Mouse (Mus musculus): ENCODE results near the gene Cd200r3.

Gene Cd200r3

GRCm38 (mm10) chr16:44988667-44989357, 45.3 kb downstream of the Cd200r3 start:
- no peak for DNase-seq (ENCODE audit: low spot score in 2 of 2)

- DNase-seq (ENCODE audit: low spot score in 2 of 2) = no peak
These were observed 50.0 kb downstream of the Cd200r3 start for GRCm38 (mm10) chr16:44993319-44994019.

- no peak for DNase-seq (ENCODE audit: low spot score in 2 of 2)
These were observed 50.9 kb downstream of the Cd200r3 start for GRCm38 (mm10) chr16:44994206-44994953.

- DNase-seq (ENCODE audit: low spot score in 2 of 2) = no peak
These were observed 51.6 kb downstream of the Cd200r3 start for GRCm38 (mm10) chr16:44995111-44995510.

DNA sequence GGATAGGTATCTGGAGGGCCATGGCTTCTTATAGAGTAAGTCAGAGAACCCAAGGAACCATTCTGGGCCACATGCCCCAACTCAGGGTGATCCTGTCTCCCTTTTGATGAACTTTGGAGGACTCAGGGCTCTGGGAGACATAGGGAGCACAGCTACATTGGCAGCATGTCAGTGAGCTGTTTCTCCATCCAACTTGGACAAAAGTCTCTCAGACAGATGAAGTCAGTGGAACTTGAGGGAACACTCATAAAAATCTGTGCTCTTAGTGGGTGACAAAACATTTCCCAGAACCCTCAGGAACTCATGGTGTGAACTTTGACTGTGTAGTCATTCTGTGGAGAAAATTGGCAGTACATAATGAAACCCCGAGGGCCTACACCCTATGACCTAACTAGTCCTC, 53.2 kb downstream of the Cd200r3 start:
- DNase-seq (ENCODE audit: low spot score in 2 of 2) = no peak

DNA sequence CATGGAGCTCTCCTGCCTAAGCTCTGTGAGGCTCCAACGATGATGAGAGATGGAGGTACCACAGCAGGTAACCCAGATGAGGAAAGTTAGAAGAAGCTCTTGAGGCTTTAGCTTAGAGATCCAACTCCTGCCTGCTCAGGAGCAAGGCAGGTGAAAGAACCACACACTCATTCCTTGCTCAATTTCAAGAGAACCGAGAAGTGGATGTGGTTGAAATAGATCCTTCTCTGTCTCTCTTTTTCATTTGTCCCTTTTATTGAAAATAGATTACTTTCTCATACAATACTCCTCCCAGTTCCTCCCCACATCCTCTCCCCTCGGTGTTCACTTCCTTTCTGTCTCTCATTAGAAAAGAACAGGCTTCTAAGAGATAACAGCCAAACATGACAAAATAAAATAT, 56.1 kb downstream of the Cd200r3 start:
- no peak for DNase-seq (ENCODE audit: low spot score in 2 of 2)

GRCm38 (mm10) chr16:45004443-45004842, 61.0 kb downstream of the Cd200r3 start:
- DNase-seq (ENCODE audit: low spot score in 2 of 2) = no peak

DNA sequence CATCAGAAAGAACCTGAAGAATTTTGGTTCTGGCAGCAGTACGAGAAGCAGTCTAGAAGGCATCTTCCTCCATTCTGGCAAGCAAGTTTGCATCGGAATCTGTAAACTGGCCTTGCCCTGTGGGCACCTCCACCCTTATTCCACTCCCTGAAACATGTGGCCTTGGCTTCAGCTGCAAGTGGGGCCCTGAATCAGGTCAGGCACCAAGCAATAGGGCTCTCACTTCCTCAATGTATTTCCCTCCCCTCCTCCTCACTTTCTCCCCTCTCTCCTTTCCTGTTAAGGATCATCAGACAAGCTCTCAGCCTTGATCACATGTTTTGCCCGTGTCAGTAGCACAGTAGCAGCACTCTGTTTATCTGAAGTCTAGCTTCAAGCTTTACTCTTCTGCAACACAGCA, 61.8 kb downstream of the Cd200r3 start:
- no peak for DNase-seq (ENCODE audit: low spot score in 2 of 2)

DNA sequence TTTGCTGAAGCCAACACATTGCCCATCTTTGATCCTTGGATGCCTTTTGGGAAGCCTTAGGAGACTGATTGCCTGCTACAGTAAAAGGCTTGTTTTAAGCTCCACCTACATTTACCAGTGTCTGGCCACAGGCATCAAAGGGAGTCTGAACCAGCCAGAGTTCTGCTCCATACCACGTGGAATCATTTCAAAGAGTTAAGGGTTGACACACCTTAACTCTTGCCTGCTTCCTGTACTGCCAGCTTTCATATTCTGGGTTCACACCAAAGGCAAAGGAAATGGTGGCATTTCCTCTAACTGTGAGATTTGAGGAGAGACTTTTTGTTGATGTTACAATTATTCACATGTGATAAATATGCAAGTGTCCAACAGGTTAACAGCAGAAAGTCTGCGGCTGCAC, 63.5 kb downstream of the Cd200r3 start:
- no peak for DNase-seq (ENCODE audit: low spot score in 2 of 2)

GRCm38 (mm10) chr16:45007807-45008206, 64.3 kb downstream of the Cd200r3 start:
- no peak for DNase-seq (ENCODE audit: low spot score in 2 of 2)

DNA sequence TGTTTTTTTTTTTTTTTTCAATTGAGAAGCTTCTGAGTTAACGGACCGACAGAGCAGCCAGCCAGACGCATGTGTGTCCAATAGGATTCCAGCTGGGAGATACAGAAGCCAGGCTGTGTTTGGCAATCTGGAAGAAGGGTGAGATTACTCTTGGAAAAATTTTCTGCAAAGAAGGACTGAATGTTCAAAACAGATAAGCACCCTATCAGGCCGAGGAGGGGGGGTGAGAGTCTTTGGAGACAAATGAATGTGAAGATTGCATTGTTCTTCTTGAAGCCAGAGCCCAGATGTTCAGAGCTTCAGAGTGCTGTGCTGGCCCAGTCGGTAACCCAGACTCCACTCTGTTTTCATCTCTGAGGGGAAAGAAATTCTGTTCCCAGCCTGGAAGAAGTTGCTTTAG, 66.2 kb downstream of the Cd200r3 start:
- DNase-seq (ENCODE audit: low spot score in 2 of 2) = no peak

DNA sequence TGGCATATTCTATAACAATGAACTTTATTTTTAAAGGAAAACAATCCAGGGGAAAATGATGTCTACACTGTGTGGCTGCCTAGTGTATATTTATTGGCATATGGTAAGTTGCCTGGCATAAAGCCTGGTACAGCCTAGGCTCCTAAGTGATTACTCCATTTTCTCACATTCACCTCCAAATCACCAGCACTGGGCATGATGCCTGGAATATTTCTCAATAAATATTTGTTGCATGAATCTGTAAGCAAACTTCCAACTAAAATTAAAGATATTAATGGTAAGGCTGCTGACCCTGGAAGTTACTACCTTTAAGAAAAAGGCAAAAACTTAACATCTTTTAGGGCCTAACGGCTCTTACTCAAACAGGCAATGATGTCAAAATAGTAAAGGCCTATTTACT, 72.1 kb downstream of the Cd200r3 start:
- DNase-seq (ENCODE audit: low spot score in 2 of 2) = no peak

DNA sequence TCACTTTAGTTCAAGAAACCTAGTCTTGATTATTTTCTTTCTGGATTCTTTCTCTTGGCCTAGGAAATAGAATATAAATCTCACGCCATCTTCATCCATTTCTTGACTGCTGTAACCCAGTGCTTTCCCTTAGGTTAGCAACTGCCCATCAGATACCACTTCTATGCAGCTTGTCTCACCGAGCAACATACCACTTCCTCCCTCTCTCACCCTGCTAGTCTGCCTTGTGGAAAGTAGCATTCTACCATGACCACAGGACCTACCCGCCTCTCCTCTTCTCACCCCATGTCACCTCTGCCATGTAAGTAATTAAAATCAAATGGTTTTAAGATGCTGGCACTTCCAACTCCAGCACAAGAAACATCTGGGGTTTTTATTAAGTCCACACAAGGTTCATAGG, 73.0 kb downstream of the Cd200r3 start:
- DNase-seq (ENCODE audit: low spot score in 2 of 2) = no peak

GRCm38 (mm10) chr16:45018868-45019267, 75.4 kb downstream of the Cd200r3 start:
- DNase-seq (ENCODE audit: low spot score in 2 of 2) = no peak

DNA sequence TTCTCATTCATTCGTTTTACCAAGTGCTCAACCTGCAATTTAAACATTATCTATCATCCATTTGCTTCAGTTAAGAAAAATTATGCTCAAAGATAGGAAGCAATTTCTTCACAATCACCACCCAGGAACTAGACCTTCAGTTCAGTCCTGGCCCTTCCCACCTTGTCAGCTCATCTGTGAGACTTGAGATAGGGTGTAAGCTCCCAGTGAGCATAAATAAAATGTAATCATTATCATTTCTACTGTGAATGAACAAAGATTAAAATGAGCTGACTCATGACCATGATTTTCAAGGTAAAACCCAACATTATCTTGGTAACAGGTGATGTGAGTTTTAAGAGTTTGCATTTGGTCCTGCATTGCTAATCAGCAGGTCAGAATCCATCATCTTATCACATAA, 76.6 kb downstream of the Cd200r3 start:
- DNase-seq (ENCODE audit: low spot score in 2 of 2) = no peak

GRCm38 (mm10) chr16:45020669-45021309, 77.3 kb downstream of the Cd200r3 start:
- DNase-seq (ENCODE audit: low spot score in 2 of 2) = no peak

GRCm38 (mm10) chr16:45021443-45021842, 78.0 kb downstream of the Cd200r3 start:
- DNase-seq (ENCODE audit: low spot score in 2 of 2) = no peak

DNA sequence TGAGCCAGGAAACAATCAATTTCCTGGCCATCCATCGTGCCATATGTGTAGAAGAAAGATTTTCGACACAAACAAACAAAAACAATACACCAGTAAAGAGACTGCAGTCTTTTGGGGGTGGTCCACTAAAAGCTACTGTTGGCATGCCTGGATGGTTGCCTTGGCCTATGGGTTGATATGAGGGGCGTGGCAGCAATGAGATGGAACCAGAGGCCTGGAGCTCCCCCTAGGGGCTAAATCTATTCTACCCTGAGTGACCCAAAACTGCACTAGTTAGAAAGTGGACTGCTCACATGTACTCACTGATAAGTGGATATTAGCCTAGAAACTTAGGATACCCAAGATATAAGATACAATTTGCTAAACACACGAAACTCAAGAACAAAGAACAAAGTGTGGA, 80.4 kb downstream of the Cd200r3 start:
- DNase-seq (ENCODE audit: low spot score in 2 of 2) = peak in 1 of 2 experiments; percentile 14

GRCm38 (mm10) chr16:45025321-45025720, 81.8 kb downstream of the Cd200r3 start:
- no peak for DNase-seq (ENCODE audit: low spot score in 2 of 2)

DNA sequence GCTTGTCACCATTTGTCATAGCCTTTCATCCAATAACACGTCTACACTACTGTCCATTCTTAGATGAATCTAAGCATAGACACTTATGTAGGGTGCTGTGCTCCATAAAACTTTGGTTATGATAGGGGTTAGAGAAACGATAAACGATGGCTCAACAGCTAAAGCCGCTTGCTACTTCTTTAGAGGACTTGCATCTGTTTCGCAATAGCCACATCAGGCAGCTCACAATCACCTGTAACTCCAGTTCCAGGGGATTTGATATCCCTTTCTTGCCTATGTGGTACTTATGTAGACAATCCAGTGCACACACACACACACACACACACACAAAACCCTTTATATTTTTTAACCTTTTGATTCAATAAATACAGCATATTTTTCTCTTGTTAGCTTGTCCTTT, 85.6 kb downstream of the Cd200r3 start:
- DNase-seq (ENCODE audit: low spot score in 2 of 2) = no peak

- DNase-seq (ENCODE audit: low spot score in 2 of 2) = no peak
These were observed 86.0 kb downstream of the Cd200r3 start for GRCm38 (mm10) chr16:45029493-45029892.

DNA sequence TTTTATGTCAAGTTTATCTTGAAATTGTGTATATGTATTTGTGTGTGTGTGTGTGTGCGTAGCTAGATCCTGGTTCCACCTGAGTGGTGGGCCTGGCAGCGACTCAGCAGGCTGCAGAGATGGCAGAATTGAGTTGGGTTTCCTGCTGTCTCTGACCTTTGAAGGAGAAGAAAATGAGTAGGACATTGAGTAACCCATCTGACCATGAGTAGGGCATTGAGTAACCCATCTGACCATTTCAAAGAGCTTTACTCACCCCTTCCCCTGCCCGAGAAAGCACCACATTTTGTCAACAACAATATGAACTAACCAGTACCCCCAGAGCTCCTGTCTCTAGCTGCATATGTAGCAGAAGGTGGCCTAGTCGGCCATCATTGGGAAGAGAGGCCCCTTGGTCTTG, 86.6 kb downstream of the Cd200r3 start:
- DNase-seq (ENCODE audit: low spot score in 2 of 2) = no peak

Measured in frontal cortex, postnatal 10 days (tissue).